Mouse (Mus musculus) G1E (cell line): ENCODE data around the gene Ndufa7. TPM values are rescaled to one million over a fixed set of nuclear protein-coding genes. Genes with fewer than 3 reads are reported as not detected.
"Not testable (repeated sequence)": the region's sequence is repeated elsewhere in the genome, so short reads cannot be mapped to it uniquely, and the experiment has no call there.

Source experiments
- ATAC-seq: 2 replicates; pipeline ENCODE4 v1.8.0; 2016; ENCODE audit warnings: mild to moderate bottlenecking; ENCODE audit not compliant: insufficient number of reproducible peaks, poor library complexity, low FRiP score, severe bottlenecking; ENCODE audit errors: extremely low read depth
- DNase-seq: peaks from one replicate; pipeline ENCODE4 v3.0.0; 2012; ENCODE audit warnings: low spot score
- H3K27me3 ChIP-seq: 2 replicates; pipeline ENCODE4 v1.6.1; 2012; ENCODE audit warnings: mild to moderate bottlenecking, low read length, inconsistent platforms; ENCODE audit not compliant: insufficient read depth
- H3K36me3 ChIP-seq: replicated peaks from 2 replicates; pipeline ENCODE3; 2012; ENCODE audit warnings: mild to moderate bottlenecking, inconsistent platforms
- H3K4me1 ChIP-seq: 2 replicates; pipeline ENCODE4 v1.6.1; 2012; ENCODE audit warnings: low read depth, low read length, inconsistent platforms, mixed read lengths; ENCODE audit not compliant: insufficient read depth
- H3K4me3 ChIP-seq: 2 replicates; pipeline ENCODE4 v1.5.1; 2012; ENCODE audit warnings: low read depth, mild to moderate bottlenecking, inconsistent platforms, low read length, moderate library complexity, mixed read lengths
- H3K9me3 ChIP-seq: replicated peaks from 2 replicates; pipeline ENCODE4 v1.6.1; 2012; ENCODE audit warnings: inconsistent platforms
- CTCF ChIP-seq: IDR thresholded peaks from 2 replicates; pipeline ENCODE4 v1.5.1; 2012; ENCODE audit warnings: low read depth, low read length, inconsistent platforms, mixed read lengths
- GATA1 ChIP-seq: IDR thresholded peaks from 2 replicates; pipeline ENCODE4 v1.6.1; 2012; ENCODE audit warnings: borderline replicate concordance, low read length, inconsistent platforms, mixed read lengths
- GATA2 ChIP-seq: IDR thresholded peaks from 2 replicates; pipeline ENCODE4 v1.6.1; 2012; ENCODE audit warnings: low read depth, low read length, inconsistent platforms, borderline replicate concordance
- POLR2AphosphoS5 ChIP-seq: IDR thresholded peaks from 2 replicates; pipeline ENCODE4 v1.6.1; 2012; ENCODE audit warnings: low read depth, low read length, inconsistent platforms; ENCODE audit not compliant: insufficient replicate concordance
- TAL1 ChIP-seq: conservative IDR thresholded peaks from 2 replicates; pipeline ENCODE4 v1.6.1; 2012; ENCODE audit warnings: low read depth, low read length, inconsistent platforms, mixed read lengths
- polyA plus RNA-seq: library from polyadenylated mRNA; stranded (reverse); fragments of >175 nt; gene quantifications from 2 replicates; pipeline ENCODE4 v1.2.3, GENCODE M21; 2012
- total RNA-seq, 2 experiments: library from RNA; stranded (forward) in 1 of 2; stranded (reverse) in 1 of 2; fragments of 200-1000 nt in 1 of 2; fragments of >200 nt in 1 of 2; fragmentation: Nextera tagmentation in 1 of 2; gene quantifications; 2 replicates each; pipeline ENCODE4 v1.2.3; 2014 to 2017

Ndufa7 gene
- total and polyA plus RNA-seq, 3 experiments: 131 to 636 (median 253) TPM

GRCm38 (mm10) chr17:33851331-33851730 is 27.0 kb downstream of the Ndufa7 start:
- H3K36me3 ChIP-seq: peaks cover 32% of the 10 kb centered on the region
- H3K4me3 ChIP-seq: no peak overlapping the region
- no peaks in the 10 kb centered on the region for H3K27me3 ChIP-seq
- H3K4me1 ChIP-seq: no peaks in the 10 kb centered on the region
- no peaks in the 10 kb centered on the region for H3K9me3 ChIP-seq
- TF ChIP-seq GATA2 (no peak), GATA1 (no peak), TAL1 (no peak), POLR2AphosphoS5 (no peak), CTCF (no peak)
- no peak for ATAC-seq
- DNase-seq: no peak

- H3K9me3 ChIP-seq: peaks cover 2% of the 10 kb centered on the region; the same call in 1 of the 2 replicates
- no peaks in the 10 kb centered on the region for H3K27me3 ChIP-seq
- no peak overlapping the region for H3K4me3 ChIP-seq
- DNase-seq: no peak
- no peaks in the 10 kb centered on the region for H3K36me3 ChIP-seq
- no peak for ATAC-seq
- H3K4me1 ChIP-seq: no peaks in the 10 kb centered on the region
- TF ChIP-seq TAL1: no peak
- TF ChIP-seq CTCF: no peak
- no peak for TF ChIP-seq POLR2AphosphoS5
- no peak for TF ChIP-seq GATA2
- no peak for TF ChIP-seq GATA1
These were observed 33.4 kb downstream of the Ndufa7 start for GRCm38 (mm10) chr17:33857816-33858215.

- H3K9me3 ChIP-seq: no peaks in the 10 kb centered on the region
- H3K4me3 ChIP-seq: peak overlapping the region; percentile 55; the same call in 1 of the 2 replicates
- TF ChIP-seq GATA1: no peak
- no peak for TF ChIP-seq TAL1
- no peak for TF ChIP-seq GATA2
- TF ChIP-seq CTCF: peak; percentile 62
- no peak for TF ChIP-seq POLR2AphosphoS5
- no peaks in the 10 kb centered on the region for H3K36me3 ChIP-seq
- H3K4me1 ChIP-seq: peaks cover 16% of the 10 kb centered on the region
- H3K27me3 ChIP-seq: no peaks in the 10 kb centered on the region
- no peak for ATAC-seq
- peak; percentile 51 for DNase-seq
These were observed 41.1 kb downstream of the Ndufa7 start for GRCm38 (mm10) chr17:33865330-33866030.

- H3K36me3 ChIP-seq: peaks cover 32% of the 10 kb centered on the region
- H3K27me3 ChIP-seq, ATAC-seq, DNase-seq, H3K4me1 ChIP-seq, H3K4me3 ChIP-seq, H3K9me3 ChIP-seq: not testable (repeated sequence)
These were observed 49.2 kb downstream of the Ndufa7 start, which contains the start of gene Gm7029 for GRCm38 (mm10) chr17:33873537-33873936. Gene Gm7029, plus strand, starts transcription at chr17:33873837.

- Histone ChIP-seq H3K36me3 (peaks cover 41% of the 10 kb centered on the region), H3K4me3 (no peak overlapping the region), H3K9me3 (no peaks in the 10 kb centered on the region), H3K4me1 (no peaks in the 10 kb centered on the region), H3K27me3 (no peaks in the 10 kb centered on the region)
- DNase-seq (no peak), ATAC-seq (no peak)
- TF ChIP-seq POLR2AphosphoS5: no peak
- no peak for TF ChIP-seq GATA1
- no peak for TF ChIP-seq GATA2
- no peak for TF ChIP-seq CTCF
- TF ChIP-seq TAL1: no peak
These were observed 50.0 kb downstream of the Ndufa7 start for GRCm38 (mm10) chr17:33874411-33874810.

- not testable (repeated sequence) for ATAC-seq, H3K4me3 ChIP-seq, H3K9me3 ChIP-seq, DNase-seq, H3K4me1 ChIP-seq, H3K27me3 ChIP-seq
- peaks cover 51% of the 10 kb centered on the region for H3K36me3 ChIP-seq
These were observed 51.4 kb downstream of the Ndufa7 start for GRCm38 (mm10) chr17:33875797-33876196.

DNA sequence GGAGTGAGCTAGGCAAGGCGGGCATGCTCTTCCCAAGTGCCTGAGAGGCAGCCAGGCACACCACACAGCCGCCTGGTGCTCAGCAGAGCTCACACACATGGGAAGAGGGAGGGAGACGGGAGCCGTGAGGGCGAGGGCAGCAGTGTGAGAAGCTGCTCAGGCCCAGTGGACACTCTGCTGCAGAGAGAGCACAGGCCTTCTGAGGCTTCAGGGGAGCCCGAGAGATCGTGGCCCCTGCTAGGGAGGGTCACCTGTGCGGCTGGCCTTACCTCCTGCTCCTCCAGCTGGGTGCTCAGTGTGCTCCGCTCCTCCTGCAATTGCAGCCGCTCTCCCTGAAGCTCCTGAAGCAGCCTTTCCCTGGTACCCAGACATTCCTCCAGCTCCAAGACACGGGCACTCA is 59.9 kb downstream of the Ndufa7 start:
- H3K36me3 ChIP-seq: peaks cover 67% of the 10 kb centered on the region
- ATAC-seq: not testable (repeated sequence)

GRCm38 (mm10) chr17:33887802-33888201 is 63.4 kb downstream of the Ndufa7 start:
- H3K9me3 ChIP-seq, DNase-seq, H3K4me3 ChIP-seq, ATAC-seq, H3K27me3 ChIP-seq: not testable (repeated sequence)
- Histone ChIP-seq H3K36me3 (peaks cover 37% of the 10 kb centered on the region), H3K4me1 (peaks cover 32% of the 10 kb centered on the region)

More for the DNA sequence above, 59.9 kb downstream of the Ndufa7 start:
- H3K27me3 ChIP-seq, H3K4me3 ChIP-seq, DNase-seq, H3K9me3 ChIP-seq: not testable (repeated sequence)
- H3K4me1 ChIP-seq: peaks cover 35% of the 10 kb centered on the region
